ENCODE assay signal across 8 mouse cellular contexts in genomic region chr12:32995081-32995834, GRCm38 (mm10). TPM values are rescaled to one million over a fixed set of nuclear protein-coding genes. Genes with fewer than 3 reads are reported as not detected.
DNase-seq lines count a peak whose midpoint lies in the region; ATAC-seq lines count a peak whose summit lies in the region.

No protein-coding gene starts in this region.

- ATAC-seq in activated CD4-positive, CD25-positive, alpha-beta regulatory T cell, adult 4 months: no peak

- DNase-seq in cerebellum, adult 11-12 months: peak; percentile 22
- no peak for DNase-seq in cerebellum, adult 11 months
- DNase-seq in 3134 (ENCODE audit: extremely low read depth, insufficient read length, low spot score): peak; percentile 65
- peak; percentile 38 to 40 for DNase-seq in cerebellum, postnatal 36 days
- DNase-seq in kidney, postnatal 25 days: peak; percentile 57 to 60
- no peak for DNase-seq in thymus, adult 18-20 months
- DNase-seq in layer of hippocampus, postnatal 10 days (ENCODE audit: low spot score in 2 of 2): no peak

RNA-seq across cellular contexts. Expression of gene Sypl, which starts 41.6 kb away (rescaled TPM):
- polyA plus RNA-seq in activated CD4-positive, CD25-positive, alpha-beta regulatory T cell, adult 4 months (2017; shearing (Covaris generic)): 100 to 1,000 TPM; 102 TPM
- total RNA-seq in layer of hippocampus, postnatal 10 days (2021): 10 to 100 TPM; 35.6 to 35.7 TPM

Comparison
In these comparisons a context has a peak if more than half of its experiments do, and no peak if none do; other contexts are left out.
1. DNase-seq: peak in cerebellum, adult 11-12 months (single experiment), 3134 (single experiment), cerebellum, postnatal 36 days (2 of 2) and kidney, postnatal 25 days (2 of 2); none in cerebellum, adult 11 months (single experiment), thymus, adult 18-20 months (0 of 2) and layer of hippocampus, postnatal 10 days (0 of 2).